Mouse (Mus musculus): ENCODE measurements around the gene Avpi1. TPM values are rescaled to one million over a fixed set of nuclear protein-coding genes. Genes with fewer than 3 reads are reported as not detected.

Gene Avpi1
- polyA plus RNA-seq, 1 experiment from 2014 or later = 33.6 TPM

GRCm38 (mm10) chr19:42079950-42080349 lies 48.9 kb downstream of the Avpi1 start:
- Histone ChIP-seq H3K9me3 (ENCODE audit: control insufficient read depth, low read length) (no peaks in the 10 kb centered on the region), H3K4me3 (ENCODE audit: low read depth, low read length) (no peak overlapping the region), H3K27ac (ENCODE audit: low read depth) (no peak overlapping the region), H3K9ac (ENCODE audit: low read length) (no peak overlapping the region), H3K36me3 (ENCODE audit: control insufficient read depth, insufficient read depth, low read length) (peaks cover 17% of the 10 kb centered on the region), H3K27me3 (replicated peaks; ENCODE audit: control insufficient read depth, insufficient read depth, low read length) (no peaks in the 10 kb centered on the region), H3K4me2 (ENCODE audit: low read length) (no peak overlapping the region), H3K4me1 (replicated peaks; ENCODE audit: control insufficient read depth, insufficient read depth, low read length) (no peaks in the 10 kb centered on the region)
- no peak for ATAC-seq (replicated peaks; ENCODE audit: low FRiP score, low TSS enrichment, low read depth)
- 76% methylated on average over 5 of the region's 5 CpGs for WGBS
- DNase-seq (ENCODE audit: low spot score) = peak; percentile 43

- ATAC-seq (replicated peaks; ENCODE audit: low FRiP score, low TSS enrichment, low read depth) = no peak
- Histone ChIP-seq H3K9ac (ENCODE audit: low read length) (no peak overlapping the region), H3K27me3 (replicated peaks; ENCODE audit: control insufficient read depth, insufficient read depth, low read length) (no peaks in the 10 kb centered on the region), H3K4me1 (replicated peaks; ENCODE audit: control insufficient read depth, insufficient read depth, low read length) (no peaks in the 10 kb centered on the region), H3K4me3 (ENCODE audit: low read depth, low read length) (no peak overlapping the region), H3K9me3 (ENCODE audit: control insufficient read depth, low read length) (no peaks in the 10 kb centered on the region), H3K27ac (ENCODE audit: low read depth) (no peak overlapping the region), H3K36me3 (ENCODE audit: control insufficient read depth, insufficient read depth, low read length) (peaks cover 22% of the 10 kb centered on the region), H3K4me2 (ENCODE audit: low read length) (no peak overlapping the region)
- DNase-seq (ENCODE audit: low spot score) = no peak
- 94% methylated on average over 12 of the region's 12 CpGs for WGBS
These were observed 49.9 kb downstream of the Avpi1 start for GRCm38 (mm10) chr19:42079006-42079405.

GRCm38 (mm10) chr19:42078566-42078965 lies 50.3 kb downstream of the Avpi1 start:
- no peaks in the 10 kb centered on the region for H3K9me3 ChIP-seq (ENCODE audit: control insufficient read depth, low read length)
- no peak overlapping the region for H3K4me3 ChIP-seq (ENCODE audit: low read depth, low read length)
- 93% methylated on average over 8 of the region's 8 CpGs for WGBS
- peaks cover 22% of the 10 kb centered on the region for H3K36me3 ChIP-seq (ENCODE audit: control insufficient read depth, insufficient read depth, low read length)
- no peak overlapping the region for H3K4me2 ChIP-seq (ENCODE audit: low read length)
- H3K4me1 ChIP-seq (replicated peaks; ENCODE audit: control insufficient read depth, insufficient read depth, low read length) = no peaks in the 10 kb centered on the region
- no peak overlapping the region for H3K27ac ChIP-seq (ENCODE audit: low read depth)
- ATAC-seq (replicated peaks; ENCODE audit: low FRiP score, low TSS enrichment, low read depth) (no peak), DNase-seq (ENCODE audit: low spot score) (peak; percentile 40)
- no peaks in the 10 kb centered on the region for H3K27me3 ChIP-seq (replicated peaks; ENCODE audit: control insufficient read depth, insufficient read depth, low read length)
- no peak overlapping the region for H3K9ac ChIP-seq (ENCODE audit: low read length)

GRCm38 (mm10) chr19:42075992-42076391 lies 52.9 kb downstream of the Avpi1 start:
- no peaks in the 10 kb centered on the region for H3K27me3 ChIP-seq (replicated peaks; ENCODE audit: control insufficient read depth, insufficient read depth, low read length)
- no peak overlapping the region for H3K4me2 ChIP-seq (ENCODE audit: low read length)
- WGBS = 92% methylated on average over 16 of the region's 16 CpGs
- H3K9ac ChIP-seq (ENCODE audit: low read length) = no peak overlapping the region
- H3K4me3 ChIP-seq (ENCODE audit: low read depth, low read length) = no peak overlapping the region
- H3K27ac ChIP-seq (ENCODE audit: low read depth) = no peak overlapping the region
- no peaks in the 10 kb centered on the region for H3K9me3 ChIP-seq (ENCODE audit: control insufficient read depth, low read length)
- DNase-seq (ENCODE audit: low spot score) (no peak), ATAC-seq (replicated peaks; ENCODE audit: low FRiP score, low TSS enrichment, low read depth) (no peak)
- H3K4me1 ChIP-seq (replicated peaks; ENCODE audit: control insufficient read depth, insufficient read depth, low read length) = no peaks in the 10 kb centered on the region
- peaks cover 22% of the 10 kb centered on the region for H3K36me3 ChIP-seq (ENCODE audit: control insufficient read depth, insufficient read depth, low read length)

- Histone ChIP-seq H3K36me3 (ENCODE audit: control insufficient read depth, insufficient read depth, low read length) (peaks cover 22% of the 10 kb centered on the region), H3K4me2 (ENCODE audit: low read length) (no peak overlapping the region), H3K9me3 (ENCODE audit: control insufficient read depth, low read length) (no peaks in the 10 kb centered on the region), H3K9ac (ENCODE audit: low read length) (no peak overlapping the region), H3K27me3 (replicated peaks; ENCODE audit: control insufficient read depth, insufficient read depth, low read length) (no peaks in the 10 kb centered on the region), H3K4me1 (replicated peaks; ENCODE audit: control insufficient read depth, insufficient read depth, low read length) (no peaks in the 10 kb centered on the region), H3K4me3 (ENCODE audit: low read depth, low read length) (no peak overlapping the region), H3K27ac (ENCODE audit: low read depth) (no peak overlapping the region)
- DNase-seq (ENCODE audit: low spot score) = no peak
- WGBS = 81% methylated on average over 2 of the region's 2 CpGs
- ATAC-seq (replicated peaks; ENCODE audit: low FRiP score, low TSS enrichment, low read depth) = no peak
These were observed 53.8 kb downstream of the Avpi1 start for GRCm38 (mm10) chr19:42075051-42075450.

Other genes starting within 250 kb of the Avpi1 start
- 16.2 and 16.3 TPM in 2 replicates for gene Rrp12, start 232.9 kb downstream of the Avpi1 start, polyA plus RNA-seq (2014; fragmentation: Nextera tagmentation; extraction: Ambion mirVana)
- 819 and 835 TPM in 2 replicates for gene Pgam1, start 217.1 kb downstream of the Avpi1 start, polyA plus RNA-seq (2014; fragmentation: Nextera tagmentation; extraction: Ambion mirVana)
- gene Exosc1, start 195.6 kb downstream of the Avpi1 start, polyA plus RNA-seq (2014; fragmentation: Nextera tagmentation; extraction: Ambion mirVana) = 84.7 and 88.0 TPM in 2 replicates
- gene Zdhhc16, start 195.6 kb downstream of the Avpi1 start, polyA plus RNA-seq (2014; fragmentation: Nextera tagmentation; extraction: Ambion mirVana) = 69.2 and 76.6 TPM in 2 replicates
- gene Mms19, start 147.9 kb downstream of the Avpi1 start, polyA plus RNA-seq (2014; fragmentation: Nextera tagmentation; extraction: Ambion mirVana) = 36.3 and 41.0 TPM in 2 replicates
- gene Ubtd1, start 147.3 kb downstream of the Avpi1 start, polyA plus RNA-seq (2014; fragmentation: Nextera tagmentation; extraction: Ambion mirVana) = 9.1 and 9.9 TPM in 2 replicates
- 0.27 and 0.32 TPM in 2 replicates for gene Ankrd2, start 93.1 kb downstream of the Avpi1 start, polyA plus RNA-seq (2014; fragmentation: Nextera tagmentation; extraction: Ambion mirVana)
- 1.4 and 1.7 TPM in 2 replicates for gene Hoga1, start 83.4 kb downstream of the Avpi1 start, polyA plus RNA-seq (2014; fragmentation: Nextera tagmentation; extraction: Ambion mirVana)
- gene 4933411K16Rik, start 76.8 kb downstream of the Avpi1 start, polyA plus RNA-seq (2014; fragmentation: Nextera tagmentation; extraction: Ambion mirVana) = 0.13 TPM in 1 of 2 replicates, not detected in the other
- gene Morn4, start 42.7 kb downstream of the Avpi1 start, polyA plus RNA-seq (2014; fragmentation: Nextera tagmentation; extraction: Ambion mirVana) = 24.2 and 26.7 TPM in 2 replicates
- 23.5 and 32.0 TPM in 2 replicates for gene Pi4k2a, start 38.6 kb downstream of the Avpi1 start, polyA plus RNA-seq (2014; fragmentation: Nextera tagmentation; extraction: Ambion mirVana)
- 10.1 and 10.3 TPM in 2 replicates for gene Marveld1, start 18.3 kb upstream of the Avpi1 start, polyA plus RNA-seq (2014; fragmentation: Nextera tagmentation; extraction: Ambion mirVana)
- gene Zfyve27, start 34.9 kb upstream of the Avpi1 start, polyA plus RNA-seq (2014; fragmentation: Nextera tagmentation; extraction: Ambion mirVana) = 17.5 TPM in 2 replicates
- 16.2 and 46.3 TPM in 2 replicates for gene Sfrp5, start 73.2 kb upstream of the Avpi1 start, polyA plus RNA-seq (2014; fragmentation: Nextera tagmentation; extraction: Ambion mirVana)
- gene Golga7b, start 118.5 kb upstream of the Avpi1 start, polyA plus RNA-seq (2014; fragmentation: Nextera tagmentation; extraction: Ambion mirVana) = 1.2 TPM in 2 replicates

Measured in intestine, embryonic 14.5 days (tissue).